ENCODE assay signal across 8 mouse cellular contexts in the genomic region with DNA sequence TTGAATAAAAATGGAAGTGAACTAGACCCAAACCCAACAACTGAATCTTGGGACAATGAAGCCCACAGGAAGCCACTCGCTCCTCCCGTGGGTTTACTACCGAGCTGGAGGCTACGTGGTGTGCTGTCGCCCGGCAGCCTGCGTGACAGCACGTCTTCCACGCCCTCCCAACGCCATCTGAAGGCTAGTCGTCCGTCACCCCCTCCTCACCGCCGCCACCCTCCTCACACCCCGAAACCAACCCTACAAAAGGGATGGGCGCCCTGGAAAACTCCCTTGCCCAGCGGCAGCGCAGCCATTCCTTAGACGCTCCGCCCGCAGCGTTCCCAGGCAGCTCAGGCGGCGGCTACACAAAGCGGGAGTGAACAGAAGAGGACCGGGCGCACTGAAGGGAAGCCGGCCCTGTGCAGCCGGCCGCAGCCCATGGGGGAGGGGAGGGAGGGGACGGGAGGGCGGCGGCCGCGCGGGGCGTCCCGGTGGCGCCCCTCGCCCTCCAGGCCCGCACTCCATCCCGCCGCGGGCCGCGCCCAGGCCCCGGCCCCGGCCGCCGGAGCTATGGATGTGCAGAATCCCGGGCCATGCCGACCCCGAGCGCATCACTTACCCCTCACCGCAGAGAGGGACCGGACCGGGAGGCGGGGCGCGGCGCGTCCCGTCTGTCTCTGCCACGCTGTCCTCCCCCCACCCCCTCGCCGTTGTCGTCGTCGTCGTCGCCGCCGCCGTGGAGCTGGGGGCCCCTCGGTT. TPM values are rescaled to one million over a fixed set of nuclear protein-coding genes. Genes with fewer than 3 reads are reported as not detected.
DNase-seq lines count a peak whose midpoint lies in the region; ATAC-seq lines count a peak whose summit lies in the region.

No protein-coding gene starts in this region.

- no peaks in the 10 kb centered on the region for H3K9me3 ChIP-seq in embryonic facial prominence, embryonic 13.5 days
- H3K9me3 ChIP-seq in kidney, embryonic 14.5 days (ENCODE audit: control insufficient read depth, low read length), result no peaks in the 10 kb centered on the region
- H3K9me3 ChIP-seq in liver, embryonic 12.5 days (replicated peaks), result no peaks in the 10 kb centered on the region

- peak; percentile 64 for DNase-seq in 416B (ENCODE audit: low read depth)
- DNase-seq in adrenal gland, postnatal 25 days, result peak; percentile 68
- DNase-seq in heart, adult 8-10 months (ENCODE audit: low spot score), result peak; percentile 58
- peak; percentile 54 for DNase-seq in naive thymus-derived CD4-positive, alpha-beta T cell, adult 2 months (ENCODE audit: low read depth)
- peak; percentile 54 to 82 for DNase-seq in spleen, postnatal 4 days (ENCODE audit: low spot score in 2 of 2)

- peak overlapping the region; percentile 98 for H3K27ac ChIP-seq in embryonic facial prominence, embryonic 13.5 days
- H3K27ac ChIP-seq in kidney, embryonic 14.5 days (ENCODE audit: low read depth, low read length), result peak overlapping the region; percentile 96
- H3K27ac ChIP-seq in liver, embryonic 12.5 days, result peak overlapping the region; percentile 97

- under 1% methylated on average over 60 of the region's 75 CpGs for WGBS in embryonic facial prominence, embryonic 13.5 days
- WGBS in kidney, embryonic 14.5 days, result 1% methylated on average over 51 of the region's 75 CpGs
- WGBS in liver, embryonic 12.5 days (ENCODE audit: insufficient replicate concordance), result under 1% methylated on average over 68 of the region's 75 CpGs

- H3K4me3 ChIP-seq in embryonic facial prominence, embryonic 13.5 days, result peak overlapping the region; percentile 92
- H3K4me3 ChIP-seq in kidney, embryonic 14.5 days (ENCODE audit: low read length), result peak overlapping the region; percentile 90
- peak overlapping the region; percentile 92 for H3K4me3 ChIP-seq in liver, embryonic 12.5 days

- no peaks in the 10 kb centered on the region for H3K27me3 ChIP-seq in embryonic facial prominence, embryonic 13.5 days
- no peaks in the 10 kb centered on the region for H3K27me3 ChIP-seq in kidney, embryonic 14.5 days (ENCODE audit: control insufficient read depth, insufficient read depth, low read length)
- no peaks in the 10 kb centered on the region for H3K27me3 ChIP-seq in liver, embryonic 12.5 days (replicated peaks)

- peak overlapping the region; percentile 77 for H3K4me2 ChIP-seq in embryonic facial prominence, embryonic 13.5 days
- H3K4me2 ChIP-seq in kidney, embryonic 14.5 days (replicated peaks; ENCODE audit: low read depth, low read length), result peak overlapping the region; percentile 67
- peak overlapping the region; percentile 82 for H3K4me2 ChIP-seq in liver, embryonic 12.5 days

- H3K4me1 ChIP-seq in embryonic facial prominence, embryonic 13.5 days, result peaks cover 16% of the 10 kb centered on the region
- peaks cover 3% of the 10 kb centered on the region; the same call in 1 of the 2 replicates for H3K4me1 ChIP-seq in kidney, embryonic 14.5 days (ENCODE audit: control insufficient read depth, insufficient read depth, low read length)
- peaks cover 42% of the 10 kb centered on the region for H3K4me1 ChIP-seq in liver, embryonic 12.5 days

- peak; percentile 44 for ATAC-seq in embryonic facial prominence, embryonic 13.5 days (ENCODE audit: insufficient number of reproducible peaks, insufficient read depth, low FRiP score, low TSS enrichment, low read depth)
- ATAC-seq in kidney, embryonic 14.5 days (ENCODE audit: low FRiP score, low TSS enrichment), result peak; percentile 60
- peak; percentile 60 for ATAC-seq in liver, embryonic 12.5 days

- no peaks in the 10 kb centered on the region for H3K36me3 ChIP-seq in embryonic facial prominence, embryonic 13.5 days
- H3K36me3 ChIP-seq in kidney, embryonic 14.5 days (ENCODE audit: control insufficient read depth, insufficient read depth, low read length), result no peaks in the 10 kb centered on the region
- H3K36me3 ChIP-seq in liver, embryonic 12.5 days, result no peaks in the 10 kb centered on the region

- H3K9ac ChIP-seq in embryonic facial prominence, embryonic 13.5 days, result peak overlapping the region; percentile 92
- H3K9ac ChIP-seq in kidney, embryonic 14.5 days (ENCODE audit: low read depth, low read length), result peak overlapping the region; percentile 89
- peak overlapping the region; percentile 89 for H3K9ac ChIP-seq in liver, embryonic 12.5 days

RNA-seq across cellular contexts. Expression of gene Cep170, which starts 0.4 kb away (rescaled TPM):
- 37.9 and 41.5 TPM in 2 replicates for total RNA-seq in adrenal gland, postnatal 25 days (2021)
- polyA plus RNA-seq in embryonic facial prominence, embryonic 13.5 days (2015; fragmentation: Nextera tagmentation; extraction: Ambion mirVana), result 33.6 and 39.3 TPM in 2 replicates
- total RNA-seq in heart, adult 8-10 months (2022), result 10 to 100 TPM; 16.7 to 22.9 (median 20.5) TPM
- polyA plus RNA-seq in kidney, embryonic 14.5 days (2014; fragmentation: Nextera tagmentation; extraction: Ambion mirVana), result 18.8 and 32.2 TPM in 2 replicates
- polyA plus RNA-seq in liver, embryonic 12.5 days (2016; fragmentation: Nextera tagmentation; extraction: Ambion mirVana), result 9.4 and 11.5 TPM in 2 replicates

RNA-seq across cellular contexts. Expression of gene Sdccag8, which starts 1.0 kb away (rescaled TPM):
- total RNA-seq in adrenal gland, postnatal 25 days (2021), result 13.4 and 15.5 TPM in 2 replicates
- polyA plus RNA-seq in embryonic facial prominence, embryonic 13.5 days (2015; fragmentation: Nextera tagmentation; extraction: Ambion mirVana), result 19.1 and 19.6 TPM in 2 replicates
- 1 to 10 TPM; 3.4 to 5.7 (median 4.1) TPM for total RNA-seq in heart, adult 8-10 months (2022)
- 17.0 and 17.6 TPM in 2 replicates for polyA plus RNA-seq in kidney, embryonic 14.5 days (2014; fragmentation: Nextera tagmentation; extraction: Ambion mirVana)
- 6.4 and 6.7 TPM in 2 replicates for polyA plus RNA-seq in liver, embryonic 12.5 days (2016; fragmentation: Nextera tagmentation; extraction: Ambion mirVana)

Comparison
In these comparisons a context has a peak if more than half of its experiments do, and no peak if none do; other contexts are left out.
1. Peak in every context shown above with its lines: DNase-seq, ATAC-seq, H3K4me3 ChIP-seq and H3K27ac ChIP-seq.